Mouse (Mus musculus) cerebellum, postnatal 4 days (tissue): ENCODE data around the gene Gm3233.
"Not testable (repeated sequence)": the region's sequence is repeated elsewhere in the genome, so short reads cannot be mapped to it uniquely, and the experiment has no call there.

Source experiments
- DNase-seq, 2 experiments: peaks; one replicate each; pipeline ENCODE4 v3.0.0; 2022; ENCODE audit warnings: low spot score in 2 of 2, mixed read lengths in 1 of 2

The Gm3233 gene

DNA sequence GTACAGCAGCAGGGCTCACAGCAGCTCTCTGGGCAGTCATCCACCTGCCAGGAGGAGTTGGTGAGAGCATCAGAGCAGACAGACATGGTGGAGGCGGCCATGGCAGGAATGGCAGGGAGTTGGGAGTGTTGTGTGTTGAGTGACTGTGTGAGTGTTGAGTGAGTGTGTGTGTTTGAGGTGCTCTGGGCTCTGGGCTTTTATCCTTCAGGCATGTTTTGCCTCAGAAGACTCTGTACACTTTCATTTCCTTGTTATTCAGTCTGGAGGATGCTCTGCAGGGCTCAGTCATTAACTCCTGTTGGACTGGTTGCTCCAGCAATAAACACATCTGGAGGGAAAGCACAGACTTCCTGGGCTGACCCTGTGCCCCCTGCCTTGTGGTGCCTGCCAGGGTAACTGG, at the start of gene Gm3233:
Gene Gm3233, minus strand, starts transcription at position 101 of the 400 bp plus-strand sequence.
- not testable (repeated sequence) for DNase-seq

DNA sequence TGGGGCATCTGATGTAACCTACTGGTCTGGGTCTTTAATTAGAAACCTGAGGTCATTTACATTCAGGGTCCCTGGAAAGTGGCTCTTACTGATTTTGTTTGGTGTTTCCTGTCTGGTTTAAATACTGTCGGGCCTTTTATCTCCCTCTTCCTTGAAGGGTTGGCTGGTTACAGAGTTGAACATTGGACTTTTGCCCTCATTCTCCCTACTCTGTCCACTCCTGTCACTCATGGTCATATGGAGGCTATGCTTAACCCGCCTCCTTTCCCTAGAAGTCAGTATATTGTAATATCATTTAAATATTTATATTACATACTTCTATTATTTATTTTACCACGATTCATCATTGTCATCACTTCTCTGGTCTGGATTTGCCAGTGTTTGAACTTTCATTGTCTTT, 44.6 kb upstream of the Gm3233 start:
- no peak for DNase-seq

DNA sequence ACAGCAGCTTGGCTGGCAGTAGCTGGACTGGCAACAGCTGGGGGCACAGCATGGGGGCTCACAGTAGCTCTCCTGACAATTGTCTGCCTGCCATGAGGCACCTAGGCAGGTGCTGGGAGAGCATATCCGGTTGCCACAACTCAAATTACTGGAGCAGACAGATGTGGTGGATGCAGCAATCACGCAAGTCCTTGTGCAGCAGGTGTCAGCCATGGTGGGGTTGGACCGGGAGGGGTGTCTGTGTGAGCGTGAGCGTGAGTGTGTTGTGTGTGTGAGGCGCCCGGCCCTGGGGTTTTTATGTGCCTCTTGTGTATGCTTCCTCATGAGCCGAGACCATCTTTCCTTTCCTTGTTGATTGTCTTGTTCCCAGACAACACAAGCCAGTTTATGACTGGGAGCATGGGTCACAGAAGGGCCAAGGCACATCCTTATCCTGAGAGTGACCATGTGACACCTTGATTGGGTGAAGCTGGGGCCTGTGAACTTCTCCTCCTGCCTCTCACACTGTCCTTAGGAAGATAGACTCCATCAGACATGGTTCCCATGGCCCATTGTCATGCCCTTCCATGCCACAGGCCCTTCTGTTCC, 39.5 kb upstream of the Gm3233 start, which contains the start of gene Gm19668:
Gene Gm19668, minus strand, starts transcription at position 213 of the 588 bp plus-strand sequence.
- no peak for DNase-seq

DNA sequence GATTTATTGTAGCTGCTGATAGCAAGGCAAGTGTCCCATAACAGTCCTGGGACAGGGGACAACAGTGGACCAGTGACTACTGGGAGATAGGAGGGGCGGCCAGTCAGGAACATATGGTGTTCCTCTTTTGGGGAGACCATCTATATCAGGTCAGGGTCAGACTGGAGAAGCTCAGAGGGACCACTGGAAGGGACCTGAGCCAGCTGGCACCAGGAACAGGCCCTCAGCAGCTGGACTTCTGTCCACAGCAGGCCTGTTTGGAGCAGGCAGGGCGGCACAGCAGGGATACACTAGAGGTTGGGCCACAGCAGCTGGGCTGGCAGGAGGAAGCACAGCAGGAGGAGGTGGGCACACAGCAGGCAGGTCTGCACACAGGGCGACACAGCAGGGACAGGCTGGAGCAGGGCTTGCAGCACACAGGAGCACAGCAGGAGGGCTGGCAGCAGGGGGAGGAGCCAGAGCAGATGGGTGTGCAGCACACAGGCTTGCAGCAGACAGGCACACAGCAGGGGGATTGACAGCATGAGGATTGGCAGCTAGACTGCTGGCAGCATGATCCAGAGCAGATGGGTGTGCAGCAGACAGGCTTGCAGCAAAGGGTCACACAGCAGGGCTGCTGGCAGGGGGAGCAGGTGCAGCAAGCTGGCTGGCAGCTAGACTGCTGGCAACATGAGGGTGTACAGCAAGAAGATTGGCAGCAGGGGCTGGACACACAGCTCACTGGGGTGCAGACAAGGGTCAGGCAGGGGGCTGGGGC, 38.9 kb upstream of the Gm3233 start:
- DNase-seq, result not testable (repeated sequence)

DNA sequence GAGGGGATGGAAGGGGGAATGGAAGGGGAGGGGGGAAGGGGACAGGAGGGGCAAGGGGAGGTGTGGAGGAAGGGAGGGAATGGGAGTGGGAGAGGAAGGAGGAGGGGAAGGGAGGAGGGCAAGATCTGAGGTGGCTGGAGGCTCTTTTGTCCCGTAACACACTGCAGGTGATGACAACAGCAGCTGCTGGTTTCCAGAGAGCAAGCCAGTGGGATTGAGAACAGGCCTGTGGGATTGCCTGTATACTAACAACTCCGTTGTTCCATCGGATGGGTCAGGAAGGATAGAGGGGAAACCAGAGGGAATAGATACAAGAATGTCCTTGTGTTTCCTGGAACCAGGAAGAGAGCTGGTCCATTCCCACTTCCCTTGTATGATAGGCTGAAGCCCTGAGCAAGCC, 38.2 kb upstream of the Gm3233 start:
- no peak for DNase-seq

DNA sequence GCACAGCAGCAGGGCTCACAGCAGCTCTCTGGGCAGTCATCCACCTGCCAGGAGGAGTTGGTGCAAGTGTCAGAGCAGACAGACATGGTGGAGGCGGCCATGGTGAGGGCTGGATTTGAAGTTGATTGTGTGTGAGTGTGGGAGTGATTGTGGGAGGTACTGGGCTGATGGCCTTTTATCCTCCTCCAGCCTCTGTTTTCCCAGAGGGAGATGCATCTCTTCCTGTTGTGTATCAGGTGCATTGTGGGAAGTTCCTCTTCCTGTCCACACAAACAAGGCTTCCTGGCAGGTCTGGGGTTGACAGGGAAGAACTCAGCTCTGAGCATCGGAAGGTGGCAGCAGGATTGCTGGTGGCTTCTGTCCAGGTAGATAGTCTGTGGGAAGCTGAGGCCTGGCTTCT, 35.5 kb upstream of the Gm3233 start, which contains the start of gene Gm9639:
Gene Gm9639, minus strand, starts transcription at position 101 of the 400 bp plus-strand sequence.
- no peak for DNase-seq

DNA sequence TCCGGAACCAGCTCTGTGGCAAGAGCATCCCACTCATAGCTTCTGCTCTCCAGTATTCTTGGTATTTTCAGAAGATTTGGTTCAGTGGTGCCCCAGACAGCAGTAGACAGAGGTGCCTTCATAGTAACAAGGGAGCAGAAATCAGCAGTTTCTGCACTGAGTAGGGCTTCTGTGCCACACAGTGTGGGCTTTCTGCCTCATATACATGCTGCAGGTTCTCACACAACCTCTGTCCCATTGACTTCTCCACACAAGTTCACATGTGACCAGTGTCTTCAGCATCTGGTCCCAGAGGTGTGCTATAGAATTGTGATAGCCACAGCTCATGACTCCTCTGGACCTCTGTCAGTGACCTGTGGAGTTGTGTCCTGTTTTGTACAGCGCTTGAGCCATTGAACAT, 29.1 kb upstream of the Gm3233 start:
- DNase-seq, result no peak

DNA sequence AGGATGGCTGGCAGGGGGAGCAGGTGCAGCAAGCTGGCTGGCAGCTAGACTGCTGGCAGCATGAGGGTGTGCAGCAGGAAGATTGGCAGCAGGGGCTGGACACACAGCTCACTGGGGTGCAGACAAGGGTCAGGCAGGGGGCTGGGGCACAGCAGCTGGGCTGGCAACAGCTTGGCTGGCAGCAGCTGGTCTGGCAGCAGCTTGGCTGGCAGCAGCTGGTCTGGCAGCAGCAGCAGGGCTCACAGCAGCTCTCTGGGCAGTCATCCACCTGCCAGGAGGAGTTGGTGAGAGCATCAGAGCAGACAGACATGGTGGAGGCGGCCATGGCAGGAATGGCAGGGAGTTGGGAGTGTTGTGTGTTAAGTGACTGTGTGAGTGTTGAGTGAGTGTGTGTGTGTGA, 28.4 kb upstream of the Gm3233 start, which contains the start of gene Gm7137:
Gene Gm7137, minus strand, starts transcription at position 325 of the 400 bp plus-strand sequence.
- DNase-seq, result peak in 1 of 2 experiments; percentile 16

DNA sequence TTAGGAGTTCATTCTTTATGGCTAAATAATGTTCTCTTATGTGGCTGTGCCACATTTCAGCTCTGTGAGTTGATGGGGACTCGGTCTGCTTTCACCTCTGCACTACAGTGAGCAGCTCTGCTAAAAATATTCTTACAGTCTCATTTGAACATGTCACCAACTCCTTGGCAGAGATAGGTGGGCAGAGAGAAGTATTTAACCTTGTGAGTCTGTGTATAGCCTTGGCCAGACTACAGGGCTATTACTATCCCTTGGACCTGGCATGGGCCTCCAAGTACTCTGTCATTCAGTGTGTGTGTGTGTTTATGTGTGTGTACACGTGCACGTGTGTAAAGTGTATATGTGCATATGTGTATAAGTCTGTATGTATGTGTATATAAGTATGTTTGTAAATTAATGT, 23.9 kb upstream of the Gm3233 start:
- DNase-seq, result not testable (repeated sequence)

DNA sequence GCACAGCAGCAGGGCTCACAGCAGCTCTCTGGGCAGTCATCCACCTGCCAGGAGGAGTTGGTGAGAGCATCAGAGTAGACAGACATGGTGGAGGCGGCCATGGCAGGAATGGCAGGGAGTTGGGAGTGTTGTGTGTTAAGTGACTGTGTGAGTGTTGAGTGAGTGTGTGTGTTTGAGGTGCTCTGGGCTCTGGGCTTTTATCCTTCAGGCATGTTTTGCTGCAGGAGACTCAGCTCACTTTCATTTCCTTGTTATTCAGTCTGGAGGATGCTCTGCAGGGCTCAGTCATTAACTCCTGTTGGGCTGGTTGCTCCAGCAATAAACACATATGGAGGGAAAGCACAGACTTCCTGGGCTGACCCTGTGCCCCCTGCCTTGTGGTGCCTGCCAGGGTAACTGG, 23.0 kb upstream of the Gm3233 start, which contains the start of gene Gm3250:
Gene Gm3250, minus strand, starts transcription at position 101 of the 400 bp plus-strand sequence.
- not testable (repeated sequence) for DNase-seq

DNA sequence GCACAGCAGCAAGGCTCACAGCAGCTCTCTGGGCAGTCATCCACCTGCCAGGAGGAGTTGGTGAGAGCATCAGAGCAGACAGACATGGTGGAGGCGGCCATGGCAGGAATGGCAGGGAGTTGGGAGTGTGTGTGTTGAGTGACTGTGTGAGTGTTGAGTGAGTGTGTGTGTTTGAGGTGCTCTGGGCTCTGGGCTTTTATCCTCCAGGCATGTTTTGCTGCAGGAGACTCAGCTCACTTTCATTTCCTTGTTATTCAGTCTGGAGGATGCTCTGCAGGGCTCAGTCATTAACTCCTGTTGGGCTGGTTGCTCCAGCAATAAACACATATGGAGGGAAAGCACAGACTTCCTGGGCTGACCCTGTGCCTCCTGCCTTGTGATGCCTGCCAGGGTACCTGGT, 17.4 kb upstream of the Gm3233 start, which contains the start of gene Gm7138:
Gene Gm7138, minus strand, starts transcription at position 101 of the 400 bp plus-strand sequence.
- not testable (repeated sequence) for DNase-seq

DNA sequence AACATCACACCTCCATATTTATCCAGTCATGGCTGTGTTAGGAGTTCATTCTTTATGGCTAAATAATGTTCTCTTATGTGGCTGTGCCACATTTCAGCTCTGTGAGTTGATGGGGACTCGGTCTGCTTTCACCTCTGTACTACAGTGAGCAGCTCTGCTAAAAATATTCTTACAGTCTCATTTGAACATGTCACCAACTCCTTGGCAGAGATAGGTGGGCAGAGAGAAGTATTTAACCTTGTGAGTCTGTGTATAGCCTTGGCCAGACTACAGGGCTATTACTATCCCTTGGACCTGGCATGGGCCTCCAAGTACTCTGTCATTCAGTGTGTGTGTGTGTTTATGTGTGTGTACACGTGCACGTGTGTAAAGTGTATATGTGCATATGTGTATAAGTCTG, 12.7 kb upstream of the Gm3233 start:
- DNase-seq, result not testable (repeated sequence)

DNA sequence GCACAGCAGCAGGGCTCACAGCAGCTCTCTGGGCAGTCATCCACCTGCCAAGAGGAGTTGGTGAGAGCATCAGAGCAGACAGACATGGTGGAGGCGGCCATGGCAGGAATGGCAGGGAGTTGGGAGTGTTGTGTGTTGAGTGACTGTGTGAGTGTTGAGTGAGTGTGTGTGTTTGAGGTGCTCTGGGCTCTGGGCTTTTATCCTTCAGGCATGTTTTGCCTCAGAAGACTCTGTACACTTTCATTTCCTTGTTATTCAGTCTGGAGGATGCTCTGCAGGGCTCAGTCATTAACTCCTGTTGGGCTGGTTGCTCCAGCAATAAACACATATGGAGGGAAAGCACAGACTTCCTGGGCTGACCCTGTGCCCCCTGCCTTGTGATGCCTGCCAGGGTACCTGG, 11.7 kb upstream of the Gm3233 start, which contains the start of gene Gm3238:
Gene Gm3238, minus strand, starts transcription at position 101 of the 400 bp plus-strand sequence.
- not testable (repeated sequence) for DNase-seq

DNA sequence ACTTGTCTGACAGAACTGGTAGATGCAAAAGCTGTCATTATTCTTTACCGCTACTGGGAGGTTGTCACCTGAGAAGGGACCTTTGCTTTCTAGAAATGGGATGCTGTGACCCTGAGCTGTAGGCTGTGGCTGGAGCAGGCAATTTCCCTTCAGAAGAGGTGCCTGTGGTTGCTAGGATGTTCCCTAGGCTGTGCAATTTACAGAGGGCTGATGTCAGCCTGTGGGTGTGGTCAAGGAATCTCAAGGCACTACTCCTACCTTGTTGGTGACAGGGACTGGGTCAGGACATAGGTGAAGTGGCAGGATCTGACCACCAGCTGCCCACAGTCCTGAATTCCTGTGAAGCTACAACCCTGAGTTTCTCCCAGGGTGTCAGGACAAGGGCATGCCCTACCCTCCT, 10.2 kb upstream of the Gm3233 start:
- no peak for DNase-seq

DNA sequence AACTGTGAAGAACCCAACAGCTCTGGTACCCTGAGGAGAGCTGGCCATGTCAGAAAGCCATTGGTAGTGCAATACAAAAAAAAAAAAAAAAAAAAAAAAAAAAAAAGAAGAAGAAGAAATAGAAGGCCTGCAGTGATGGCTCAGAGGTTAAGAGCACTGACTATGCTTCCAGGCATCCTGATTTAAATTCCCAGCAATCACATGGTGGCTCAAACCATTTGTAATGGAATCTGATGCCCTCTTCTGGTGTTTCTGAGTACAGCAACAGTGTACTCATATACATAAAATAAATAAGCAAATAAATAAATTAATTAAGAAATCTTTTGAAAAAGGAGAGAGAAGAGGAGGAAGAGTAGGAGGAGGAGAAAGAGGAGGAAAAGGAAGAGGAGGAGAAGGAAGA, 6.0 kb downstream of the Gm3233 start:
- no peak for DNase-seq

DNA sequence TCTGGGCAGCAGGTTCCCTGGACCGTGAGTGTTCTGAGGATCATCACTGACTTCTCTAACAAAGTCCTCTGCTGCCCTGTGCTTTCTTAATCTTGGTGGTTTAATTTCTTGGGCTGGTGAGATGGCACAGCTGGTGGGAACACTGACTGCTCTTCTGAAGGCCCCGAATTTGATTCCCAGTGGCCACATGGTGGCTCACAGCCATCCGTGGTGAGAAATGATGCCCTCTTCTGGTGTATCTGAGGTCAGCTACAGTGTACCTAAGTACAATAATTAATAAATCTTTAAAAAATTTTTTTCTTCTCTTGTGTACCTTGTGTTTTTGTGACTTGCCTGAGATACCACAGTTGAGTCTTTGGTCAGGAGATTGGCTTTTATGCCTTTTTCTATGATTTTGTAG, 7.2 kb downstream of the Gm3233 start:
- not testable (repeated sequence) for DNase-seq

DNA sequence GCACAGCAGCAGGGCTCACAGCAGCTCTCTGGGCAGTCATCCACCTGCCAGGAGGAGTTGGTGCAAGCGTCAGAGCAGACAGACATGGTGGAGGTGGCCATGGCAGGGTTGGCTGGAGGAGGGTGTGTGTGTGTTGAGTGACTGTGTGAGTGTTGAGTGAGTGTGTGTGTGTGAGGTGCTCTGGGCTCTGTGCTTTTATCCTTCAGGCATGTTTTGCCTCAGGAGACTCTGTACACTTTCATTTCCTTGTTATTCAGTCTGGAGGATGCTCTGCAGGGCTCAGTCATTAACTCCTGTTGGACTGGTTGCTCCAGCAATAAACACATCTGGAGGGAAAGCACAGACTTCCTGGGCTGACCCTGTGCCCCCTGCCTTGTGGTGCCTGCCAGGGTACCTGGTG, 8.2 kb downstream of the Gm3233 start, which contains the start of gene Gm9736:
Gene Gm9736, minus strand, starts transcription at position 101 of the 400 bp plus-strand sequence.
- DNase-seq, result not testable (repeated sequence)

DNA sequence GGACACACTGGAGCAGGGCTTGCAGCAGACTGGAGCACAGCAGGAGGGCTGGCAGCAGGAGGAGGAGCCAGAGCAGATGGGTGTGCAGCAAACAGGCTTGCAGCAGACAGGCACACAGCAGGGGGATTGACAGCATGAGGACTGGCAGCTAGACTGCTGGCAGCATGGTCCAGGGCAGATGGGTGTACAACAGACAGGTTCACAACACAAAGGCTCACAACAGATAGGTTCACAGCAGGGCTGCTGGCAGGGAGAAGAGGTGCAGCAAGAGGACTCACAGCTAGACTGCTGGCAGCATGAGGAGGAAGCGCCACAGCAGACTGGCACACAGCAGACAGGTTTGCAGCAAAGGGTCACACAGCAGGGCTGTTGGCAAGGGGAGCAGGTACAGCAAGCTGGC, 8.8 kb downstream of the Gm3233 start:
- DNase-seq, result not testable (repeated sequence)

DNA sequence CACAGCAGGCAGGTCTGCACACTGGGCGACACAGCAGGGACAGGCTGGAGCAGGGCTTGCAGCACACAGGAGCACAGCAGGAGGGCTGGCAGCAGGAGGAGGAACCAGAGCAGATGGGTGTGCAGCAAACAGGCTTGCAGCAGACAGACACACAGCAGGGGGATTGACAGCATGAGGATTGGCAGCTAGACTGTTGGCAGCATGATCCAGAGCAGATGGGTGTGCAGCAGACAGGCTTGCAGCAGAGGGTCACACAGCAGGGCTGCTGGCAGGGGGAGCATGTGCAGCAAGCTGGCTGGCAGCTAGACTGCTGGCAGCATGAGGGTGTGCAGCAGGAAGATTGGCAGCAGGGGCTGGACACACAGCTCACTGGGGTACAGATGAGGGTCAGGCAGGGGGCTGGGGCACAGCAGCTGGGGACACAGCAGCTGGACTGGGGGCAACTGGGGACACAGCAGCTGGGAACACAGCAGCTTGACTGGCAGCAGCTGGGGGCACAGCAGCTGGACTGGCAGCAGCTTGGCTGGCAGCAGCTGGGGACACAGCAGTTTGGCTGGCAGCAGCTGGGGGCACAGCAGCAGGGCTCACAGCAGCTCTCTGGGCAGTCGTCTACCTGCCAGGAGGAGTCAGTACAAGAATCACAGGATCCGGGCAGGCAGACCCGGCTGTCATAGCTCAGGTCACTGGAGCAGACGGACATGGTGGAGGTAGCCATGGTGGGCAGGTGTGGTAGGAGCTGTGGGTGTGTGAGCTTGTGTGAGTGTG, 17.4 kb downstream of the Gm3233 start, which contains the start of gene Gm18596:
Gene Gm18596, minus strand, starts transcription at position 715 of the 765 bp plus-strand sequence.
- peak in 1 of 2 experiments; percentile 32 for DNase-seq

DNA sequence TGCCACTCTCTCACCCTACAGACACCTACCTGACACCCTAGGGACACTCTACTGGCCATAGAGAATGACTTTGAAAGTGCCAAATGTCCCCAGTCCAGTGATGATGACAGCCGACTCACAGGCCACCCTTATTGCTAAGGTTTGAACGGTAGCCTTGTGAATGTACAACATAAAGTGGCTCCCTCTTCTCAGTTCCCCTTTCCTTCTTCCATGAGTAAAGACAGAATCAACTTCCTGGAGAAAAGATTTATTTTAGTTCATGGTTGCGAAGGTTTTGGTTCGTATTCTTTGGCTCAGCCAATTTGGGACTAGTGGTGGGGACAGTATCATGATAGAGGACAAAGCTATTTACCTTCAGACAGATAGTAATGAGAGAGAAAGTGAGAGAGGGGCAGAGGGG, 20.6 kb downstream of the Gm3233 start:
- DNase-seq, result no peak

DNA sequence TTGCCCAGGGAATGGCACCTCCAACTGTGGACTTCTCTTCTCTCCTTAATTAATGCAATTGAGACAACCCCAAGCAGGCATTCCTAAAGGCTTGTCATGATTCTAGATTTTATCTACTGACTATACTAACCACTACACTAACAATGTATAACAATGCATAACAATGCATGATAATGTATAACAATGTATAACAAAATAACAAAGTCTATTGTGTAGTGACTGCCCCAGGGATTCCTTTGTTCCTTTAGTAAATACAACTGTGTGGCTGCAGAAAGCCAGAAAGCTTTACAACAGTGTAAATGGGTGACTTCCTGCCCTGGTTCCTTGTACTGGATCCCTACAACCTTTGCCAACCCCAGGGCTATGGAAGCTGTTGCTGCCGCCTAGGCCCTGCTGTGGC, 23.6 kb downstream of the Gm3233 start:
- no peak for DNase-seq

DNA sequence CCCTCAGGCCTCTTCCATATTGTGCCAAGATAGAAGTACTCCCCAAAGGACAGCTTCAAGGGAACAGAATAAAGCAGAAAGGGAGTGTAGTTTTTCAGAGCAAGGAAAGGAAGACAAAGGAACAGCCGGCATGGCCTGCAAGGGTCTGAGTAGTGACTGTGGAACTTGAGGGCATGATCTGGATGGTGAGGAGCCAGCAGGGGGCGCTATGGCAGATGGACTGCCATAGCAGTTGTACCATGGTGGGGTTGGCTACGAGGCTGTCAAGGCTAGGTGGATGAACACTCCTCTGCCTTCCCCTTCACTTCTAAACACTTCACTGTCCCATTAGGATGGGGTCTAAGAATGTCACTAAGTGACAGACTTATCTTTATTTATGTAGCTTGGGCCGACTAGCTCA, 30.2 kb downstream of the Gm3233 start:
- no peak for DNase-seq
